Mouse (Mus musculus): ENCODE results near the gene Dhcr24. TPM values are rescaled to one million over a fixed set of nuclear protein-coding genes. Genes with fewer than 3 reads are reported as not detected.

Gene Dhcr24
- total RNA-seq, 2 experiments from 2014 or later: 1.5 to 2.5 TPM

- no peak for DNase-seq
Measured at GRCm38 (mm10) chr4:106560213-106560845, 509 bp upstream of the Dhcr24 start.

DNA sequence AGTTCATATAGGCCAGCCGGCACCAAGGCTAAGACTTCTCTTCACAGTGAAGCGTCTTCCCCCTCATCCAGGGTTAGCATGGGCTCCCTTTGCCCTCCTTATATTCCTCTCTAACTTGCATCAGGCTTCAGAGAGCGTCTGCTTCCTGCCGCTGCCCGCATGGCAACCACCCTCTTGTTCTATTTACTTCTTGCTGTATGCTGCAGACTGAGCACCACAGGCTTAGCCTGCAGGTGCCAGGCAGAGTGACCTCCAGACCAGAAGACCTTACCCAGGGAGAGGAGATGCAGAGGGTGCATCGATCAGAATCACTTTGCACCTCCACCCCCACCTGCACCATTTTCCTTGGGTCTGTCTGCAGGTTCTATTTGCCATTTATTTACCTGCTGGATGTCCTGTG lies 1.2 kb downstream of the Dhcr24 start:
- DNase-seq: no peak

DNA sequence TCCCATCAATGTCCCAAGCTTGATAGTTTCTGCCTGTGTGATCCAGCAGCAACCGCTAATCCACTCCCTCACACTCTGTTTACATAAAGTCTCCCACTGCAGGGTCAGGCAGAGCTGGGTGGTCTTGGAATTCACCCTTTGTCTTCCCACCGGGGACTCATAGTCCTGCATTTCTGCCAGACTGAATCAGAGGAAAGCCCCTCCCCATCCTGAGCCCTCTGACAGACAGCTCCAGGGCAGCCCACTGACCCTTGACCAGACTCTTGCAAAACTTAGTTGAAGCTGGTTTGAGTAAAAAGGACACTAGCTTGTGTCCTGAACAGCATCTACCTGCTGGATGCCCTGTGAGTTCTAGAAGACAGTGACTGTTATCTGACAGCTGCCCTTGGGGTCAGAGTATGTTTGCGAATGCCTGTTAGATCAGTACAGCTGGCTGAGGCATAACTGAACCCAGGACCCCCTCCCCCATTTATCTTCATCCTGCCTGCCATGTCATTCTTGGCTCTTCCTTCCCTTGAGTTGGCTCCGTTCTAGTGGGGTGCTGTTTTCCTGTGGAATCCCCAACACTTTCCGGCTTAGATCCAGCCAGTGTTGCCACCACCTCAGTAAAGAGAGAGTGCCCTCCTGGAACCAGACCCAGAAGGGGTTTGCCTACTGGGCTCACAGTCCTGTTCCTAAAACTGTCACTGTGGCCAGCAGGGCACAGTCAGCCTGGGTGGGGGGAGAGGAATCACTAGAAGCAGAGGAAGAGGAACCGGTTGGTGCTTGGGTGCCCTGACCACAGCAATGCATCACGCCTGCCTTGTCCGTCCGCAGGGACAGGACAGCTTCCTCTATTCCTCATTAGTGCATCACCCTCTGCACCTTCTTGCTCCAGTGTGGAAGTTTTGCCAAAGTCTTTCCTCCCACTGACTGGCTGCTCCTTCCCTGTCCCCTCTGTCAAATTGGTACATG lies 2.3 kb downstream of the Dhcr24 start:
- no peak for DNase-seq

GRCm38 (mm10) chr4:106564161-106564560 lies 3.3 kb downstream of the Dhcr24 start:
- DNase-seq: no peak

GRCm38 (mm10) chr4:106569680-106570079 lies 8.8 kb downstream of the Dhcr24 start:
- no peak for DNase-seq

GRCm38 (mm10) chr4:106571081-106571724 lies 10.4 kb downstream of the Dhcr24 start:
- no peak for DNase-seq

- DNase-seq: no peak
Measured at GRCm38 (mm10) chr4:106575022-106575421, 14.2 kb downstream of the Dhcr24 start.

- no peak for DNase-seq
Measured at GRCm38 (mm10) chr4:106577511-106577910, 16.7 kb downstream of the Dhcr24 start.

DNA sequence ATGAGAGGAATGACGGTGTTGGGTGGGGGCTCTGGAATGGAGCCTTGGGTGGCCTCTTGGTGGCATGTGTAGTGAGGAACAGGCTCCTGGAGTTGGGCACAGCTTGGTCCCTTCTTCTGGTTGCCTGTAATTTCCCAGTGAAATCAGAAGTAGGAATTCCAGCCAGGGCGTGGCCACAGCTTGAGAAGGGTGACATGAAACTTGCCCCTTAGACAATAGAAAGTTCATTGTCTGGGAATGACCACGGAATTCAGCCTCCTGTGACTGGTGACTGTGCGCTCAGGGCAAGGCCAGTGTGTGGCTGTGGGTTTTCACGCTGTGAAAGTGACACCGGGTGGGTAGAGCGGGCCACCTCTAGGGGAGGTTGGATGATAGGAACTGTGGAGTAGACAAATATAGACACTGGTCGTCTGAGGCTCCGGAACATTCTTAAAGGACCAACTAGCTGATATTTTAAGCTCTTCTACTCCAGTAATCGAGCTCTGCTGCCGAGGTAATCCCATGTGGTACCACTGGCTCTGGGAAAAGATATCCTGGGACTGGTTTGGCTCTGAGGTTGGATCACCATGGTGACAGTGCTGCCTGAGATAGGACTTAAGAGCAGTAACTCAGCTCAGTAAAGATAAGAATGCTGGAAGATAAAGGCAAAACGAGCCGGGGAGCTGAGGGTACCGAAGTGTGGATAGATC lies 20.5 kb downstream of the Dhcr24 start:
- DNase-seq: peak; percentile 17 to 51

GRCm38 (mm10) chr4:106581865-106582204 lies 21.0 kb downstream of the Dhcr24 start:
- DNase-seq: no peak

- no peak for DNase-seq
Measured at GRCm38 (mm10) chr4:106582428-106583153, 21.8 kb downstream of the Dhcr24 start.

GRCm38 (mm10) chr4:106584665-106585064 lies 23.8 kb downstream of the Dhcr24 start:
- no peak for DNase-seq

DNA sequence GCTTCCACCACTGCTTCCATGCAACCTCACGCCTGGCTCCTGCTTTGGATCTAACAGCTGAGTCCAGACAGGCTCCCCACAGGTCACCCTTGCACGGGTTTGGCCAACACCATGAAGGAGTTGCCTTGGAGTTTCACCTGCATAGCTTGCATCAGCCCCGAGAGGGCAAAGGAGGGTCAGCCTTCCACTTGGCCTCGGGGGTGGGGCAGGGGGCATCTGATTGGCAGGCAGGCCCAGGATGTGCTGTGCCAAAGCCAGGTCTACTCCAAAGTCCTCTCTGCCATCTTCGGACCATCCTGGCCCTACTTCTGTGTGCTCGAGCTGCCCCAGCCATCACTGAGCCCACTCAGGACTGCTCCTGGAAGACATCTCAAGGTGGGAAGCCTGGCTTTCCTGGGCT lies 26.2 kb downstream of the Dhcr24 start:
- no peak for DNase-seq

DNA sequence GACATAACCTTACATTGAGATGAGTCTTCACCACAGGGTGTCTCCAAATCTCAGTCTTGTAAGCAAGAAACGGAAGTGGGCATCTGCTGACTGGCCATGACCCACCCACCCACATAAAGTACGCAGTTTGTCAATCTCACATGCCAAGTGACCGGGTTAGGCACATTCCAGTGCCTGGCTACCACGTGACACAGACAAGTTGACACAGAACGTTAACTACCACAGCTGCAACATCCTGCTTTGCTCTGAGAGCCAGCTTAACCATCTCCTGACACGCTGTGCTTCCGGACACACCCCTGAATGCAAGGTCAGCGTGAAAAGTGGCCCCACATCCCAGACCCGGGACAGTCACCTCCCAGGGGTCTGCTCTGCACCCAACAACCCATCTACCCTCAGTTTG lies 29.3 kb downstream of the Dhcr24 start:
- no peak for DNase-seq

- DNase-seq: no peak
Measured at GRCm38 (mm10) chr4:106590871-106591270, 30.0 kb downstream of the Dhcr24 start.

DNA sequence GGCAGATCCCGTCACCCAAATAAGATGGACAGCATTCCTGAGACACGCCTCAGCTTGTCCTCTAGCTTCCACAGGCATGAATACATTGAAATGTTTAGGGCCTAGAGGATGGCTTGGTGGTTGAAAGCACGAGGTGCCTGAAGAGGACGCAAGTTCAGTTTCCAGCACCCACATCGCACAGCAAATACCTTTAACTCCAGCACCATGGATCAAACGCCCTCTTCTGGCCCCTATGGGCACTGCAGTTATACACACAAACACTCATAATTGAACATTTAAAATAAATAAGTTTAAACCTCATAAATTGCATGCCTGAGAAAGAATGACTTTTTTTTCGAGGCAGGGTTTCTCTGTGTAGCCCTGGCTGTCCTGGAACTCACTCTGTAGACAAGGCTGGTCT lies 32.8 kb downstream of the Dhcr24 start:
- DNase-seq: no peak

- no peak for DNase-seq
Measured at GRCm38 (mm10) chr4:106596200-106596599, 35.4 kb downstream of the Dhcr24 start.

GRCm38 (mm10) chr4:106597055-106597454 lies 36.2 kb downstream of the Dhcr24 start:
- DNase-seq: no peak

DNA sequence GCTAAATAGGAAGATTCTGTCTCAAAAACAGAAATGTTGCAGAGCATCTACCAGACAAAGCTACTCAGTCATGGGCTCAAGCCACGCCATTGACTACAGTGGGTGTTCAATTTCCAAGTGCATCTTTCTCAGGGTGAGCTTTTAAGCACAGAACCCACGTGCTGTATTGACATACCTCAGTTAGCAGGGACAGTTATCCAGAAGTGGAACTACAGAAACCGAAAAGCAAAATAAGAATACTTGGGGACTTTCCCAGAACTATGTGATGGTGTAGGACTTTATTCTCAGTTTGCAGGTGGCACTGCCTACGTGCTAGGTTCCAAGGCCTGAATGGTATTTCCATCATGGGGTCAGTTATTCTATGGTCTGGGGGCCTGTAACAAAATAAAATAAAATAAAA lies 36.9 kb downstream of the Dhcr24 start:
- DNase-seq: no peak

DNA sequence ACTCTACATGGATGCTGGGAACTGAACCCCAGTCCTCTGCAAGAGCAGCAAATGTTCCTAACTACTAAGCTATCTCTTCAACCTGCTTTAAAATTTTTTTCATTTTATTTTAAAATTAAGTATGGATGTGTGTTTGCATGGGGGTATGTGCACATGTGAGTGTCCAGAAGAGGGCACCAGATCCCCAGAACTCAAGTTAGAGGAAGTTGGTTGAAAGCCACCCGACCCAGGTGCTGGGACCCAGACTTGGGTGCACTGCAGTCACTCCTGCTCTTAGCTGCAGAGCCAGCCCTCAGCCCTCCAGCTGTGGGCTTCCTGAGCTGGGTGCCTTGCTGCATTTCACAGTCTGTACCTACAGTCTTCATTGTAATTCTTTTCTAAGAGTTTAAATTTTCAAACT lies 38.6 kb downstream of the Dhcr24 start:
- DNase-seq: no peak

GRCm38 (mm10) chr4:106600770-106601169 lies 39.9 kb downstream of the Dhcr24 start:
- peak; percentile 9 to 22 for DNase-seq
